Mouse (Mus musculus): ENCODE results near the gene Gm39566. TPM values are rescaled to one million over a fixed set of nuclear protein-coding genes. Genes with fewer than 3 reads are reported as not detected.

Gm39566 gene
- polyA plus RNA-seq, 1 experiment from 2014 or later = not detected

DNA sequence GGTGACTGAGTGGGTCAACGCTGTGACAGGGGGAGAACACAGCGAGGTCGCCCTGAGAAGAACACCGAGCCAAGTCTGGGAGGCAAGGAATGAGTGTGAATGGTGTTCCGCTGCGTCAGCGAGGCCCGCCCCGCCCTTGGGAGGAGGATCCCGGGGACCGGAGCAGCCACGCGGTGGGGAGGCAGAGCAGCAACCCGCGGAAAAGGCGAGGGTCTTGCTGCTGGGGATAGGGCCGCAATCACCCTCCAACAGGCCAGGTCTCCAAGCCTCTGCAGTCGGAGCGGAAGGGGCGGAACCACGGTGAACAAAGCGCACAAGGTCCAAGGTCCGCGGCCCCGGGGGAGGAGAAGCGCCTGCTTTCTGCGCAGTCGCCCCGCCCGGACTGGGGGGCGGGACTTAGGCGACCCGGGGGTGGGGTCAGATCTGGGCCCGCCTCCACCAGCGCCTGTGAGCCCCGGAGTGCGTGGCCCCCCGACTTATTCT, 31.1 kb upstream of the Gm39566 start, which contains the start of gene Plscr3:
Gene Plscr3 (plus strand): TSS at position 179 of the 483 bp plus-strand sequence.
- WGBS (ENCODE audit: insufficient replicate concordance) = under 1% methylated on average over 38 of the region's 38 CpGs
- peak within 1 kb of the TSS; percentile 92 for H3K9ac ChIP-seq (replicated peaks)
- peaks cover 51% of the 10 kb centered on the region for H3K4me1 ChIP-seq (ENCODE audit: insufficient read depth)
- TF ChIP-seq EP300 (IDR thresholded peaks at IDR 0.05; ENCODE audit: low read depth) = 0 out of 2 replicates have a peak, but pooled peaks have one; percentile 45
- no peak for TF ChIP-seq CTCF (IDR thresholded peaks at IDR 0.05; ENCODE audit: low read depth)
- ATAC-seq = peak; percentile 92
- peak within 1 kb of the TSS; percentile 97 for H3K27ac ChIP-seq (ENCODE audit: low read depth)
- peak within 1 kb of the TSS; percentile 92 for H3K4me2 ChIP-seq (ENCODE audit: low read depth, low read length)
- H3K9me3 ChIP-seq (ENCODE audit: low read length) = no peaks in the 10 kb centered on the region
- DNase-seq = peak; percentile 95
- peaks cover 25% of the 10 kb centered on the region for H3K36me3 ChIP-seq (replicated peaks; ENCODE audit: insufficient read depth, low read length)
- H3K27me3 ChIP-seq (ENCODE audit: insufficient read depth, low read length) = no peaks in the 10 kb centered on the region
- peak within 1 kb of the TSS; percentile 89 for H3K4me3 ChIP-seq (ENCODE audit: low read depth, low read length)

DNA sequence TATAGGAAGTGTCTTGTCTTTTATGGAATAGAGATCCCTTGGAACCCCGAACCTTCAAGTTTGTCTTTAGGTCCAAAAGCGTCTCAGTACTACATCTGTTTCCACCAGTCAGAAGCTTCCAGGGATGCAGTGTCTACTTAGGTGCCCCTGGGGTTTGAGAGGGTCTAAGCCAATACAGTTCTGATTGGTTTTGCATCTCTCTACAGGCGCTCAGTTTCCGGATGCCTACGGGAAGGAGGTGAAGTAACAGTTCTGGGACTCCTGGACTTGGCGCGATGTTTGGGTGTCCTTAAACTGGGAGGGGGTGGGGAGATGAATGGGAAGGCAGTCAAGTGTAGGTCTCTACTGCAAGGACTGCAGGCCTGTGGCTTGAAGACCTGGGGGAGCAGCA, 23.6 kb upstream of the Gm39566 start:
- under 1% methylated on average over 7 of the region's 7 CpGs for WGBS (ENCODE audit: insufficient replicate concordance)
- no peak for TF ChIP-seq CTCF (IDR thresholded peaks at IDR 0.05; ENCODE audit: low read depth)
- no peak for TF ChIP-seq EP300 (IDR thresholded peaks at IDR 0.05; ENCODE audit: low read depth)
- Histone ChIP-seq H3K4me1 (ENCODE audit: insufficient read depth) (peaks cover 49% of the 10 kb centered on the region), H3K27ac (ENCODE audit: low read depth) (peak overlapping the region; percentile 93), H3K4me2 (ENCODE audit: low read depth, low read length) (peak overlapping the region; percentile 99), H3K36me3 (replicated peaks; ENCODE audit: insufficient read depth, low read length) (0 out of 2 replicates have a peak, but pooled peaks cover 2% of the 10 kb centered on the region), H3K9ac (replicated peaks) (peak overlapping the region; percentile 79), H3K27me3 (ENCODE audit: insufficient read depth, low read length) (peaks cover 34% of the 10 kb centered on the region), H3K9me3 (ENCODE audit: low read length) (no peaks in the 10 kb centered on the region), H3K4me3 (ENCODE audit: low read depth, low read length) (peak overlapping the region; percentile 71)
- no peak for DNase-seq
- 0 out of 2 replicates have a peak, but pooled peaks have one; percentile 4 for ATAC-seq

DNA sequence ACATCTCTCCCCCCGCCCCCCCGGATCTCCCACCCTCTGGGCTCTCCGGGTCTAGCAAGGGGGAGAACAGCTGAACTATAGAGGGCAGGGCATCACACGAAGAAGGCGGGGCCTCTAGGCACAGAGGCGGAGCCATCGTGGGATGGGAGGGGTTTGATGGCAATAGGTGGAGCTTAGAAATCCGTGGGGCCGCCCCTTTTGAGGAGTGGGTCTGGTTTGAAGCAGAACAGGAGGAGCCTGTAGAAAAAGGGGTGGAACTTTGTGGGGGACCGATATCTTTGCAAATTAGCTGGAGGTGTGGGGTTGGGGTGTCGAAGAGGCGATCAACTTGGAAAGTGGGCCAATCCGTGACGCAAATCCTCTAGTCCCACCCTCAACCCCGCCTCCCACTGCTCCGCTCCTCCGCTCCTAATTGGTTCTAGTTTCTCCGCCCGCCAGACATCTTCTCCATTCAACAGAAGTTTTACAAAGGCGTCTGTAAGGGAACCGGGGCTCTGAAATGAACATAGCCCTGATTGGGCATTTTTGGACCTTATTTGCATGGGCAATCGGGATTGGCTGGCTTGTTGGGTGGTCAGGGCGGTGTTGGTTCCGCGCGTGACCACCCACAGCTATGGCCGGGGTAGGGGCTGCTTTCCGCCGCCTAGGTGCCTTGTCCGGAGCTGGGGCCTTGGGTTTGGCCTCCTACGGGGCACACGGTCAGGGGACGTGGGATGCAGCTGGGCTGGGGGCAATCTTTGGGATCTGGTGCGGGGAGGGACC, 23.0 kb upstream of the Gm39566 start, which contains the start of gene Tmem256:
Gene Tmem256 (plus strand): TSS at position 563 of the 762 bp plus-strand sequence.
- no peaks in the 10 kb centered on the region for H3K9me3 ChIP-seq (ENCODE audit: low read length)
- H3K27me3 ChIP-seq (ENCODE audit: insufficient read depth, low read length) = peaks cover 39% of the 10 kb centered on the region
- peak within 1 kb of the TSS; percentile 71 for H3K4me3 ChIP-seq (ENCODE audit: low read depth, low read length)
- DNase-seq = peak; percentile 95
- peaks cover 51% of the 10 kb centered on the region for H3K4me1 ChIP-seq (ENCODE audit: insufficient read depth)
- H3K9ac ChIP-seq (replicated peaks) = peak within 1 kb of the TSS; percentile 79
- 0 out of 2 replicates have a peak, but pooled peaks cover 2% of the 10 kb centered on the region for H3K36me3 ChIP-seq (replicated peaks; ENCODE audit: insufficient read depth, low read length)
- H3K4me2 ChIP-seq (ENCODE audit: low read depth, low read length) = peak within 1 kb of the TSS; percentile 99
- under 1% methylated on average over 34 of the region's 34 CpGs for WGBS (ENCODE audit: insufficient replicate concordance)
- peak within 1 kb of the TSS; percentile 93 for H3K27ac ChIP-seq (ENCODE audit: low read depth)
- ATAC-seq = peak; percentile 92
- TF ChIP-seq EP300 (IDR thresholded peaks at IDR 0.05; ENCODE audit: low read depth) (peak; percentile 74; the same call in 1 of the 2 replicates), CTCF (IDR thresholded peaks at IDR 0.05; ENCODE audit: low read depth) (no peak)

DNA sequence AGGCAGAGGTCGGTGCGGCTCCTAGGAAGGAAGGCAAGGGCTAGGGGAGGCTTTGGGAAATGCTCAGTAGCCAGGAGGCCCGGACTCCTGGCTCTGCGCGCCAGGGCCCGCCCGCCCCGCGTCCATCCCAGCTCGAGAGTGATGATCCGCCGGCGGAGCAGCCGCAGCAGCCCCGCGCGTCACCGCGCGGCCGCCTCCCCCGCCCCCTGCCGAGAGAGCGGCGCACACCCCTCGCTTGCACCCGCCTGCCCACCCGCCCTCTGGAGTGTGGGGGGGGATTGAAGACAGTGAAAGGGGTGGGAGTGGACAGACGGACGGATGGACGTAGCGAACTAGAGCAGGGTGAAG, 22.5 kb upstream of the Gm39566 start, which contains the start of gene Nlgn2:
Gene Nlgn2 (minus strand): TSS at position 181 of the 348 bp plus-strand sequence.
- peak; percentile 27 for ATAC-seq
- no peak for TF ChIP-seq EP300 (IDR thresholded peaks at IDR 0.05; ENCODE audit: low read depth)
- TF ChIP-seq CTCF (IDR thresholded peaks at IDR 0.05; ENCODE audit: low read depth) = peak; percentile 22; the same call in 1 of the 2 replicates
- 0% methylated on average over 12 of the region's 32 CpGs for WGBS (ENCODE audit: insufficient replicate concordance)

DNA sequence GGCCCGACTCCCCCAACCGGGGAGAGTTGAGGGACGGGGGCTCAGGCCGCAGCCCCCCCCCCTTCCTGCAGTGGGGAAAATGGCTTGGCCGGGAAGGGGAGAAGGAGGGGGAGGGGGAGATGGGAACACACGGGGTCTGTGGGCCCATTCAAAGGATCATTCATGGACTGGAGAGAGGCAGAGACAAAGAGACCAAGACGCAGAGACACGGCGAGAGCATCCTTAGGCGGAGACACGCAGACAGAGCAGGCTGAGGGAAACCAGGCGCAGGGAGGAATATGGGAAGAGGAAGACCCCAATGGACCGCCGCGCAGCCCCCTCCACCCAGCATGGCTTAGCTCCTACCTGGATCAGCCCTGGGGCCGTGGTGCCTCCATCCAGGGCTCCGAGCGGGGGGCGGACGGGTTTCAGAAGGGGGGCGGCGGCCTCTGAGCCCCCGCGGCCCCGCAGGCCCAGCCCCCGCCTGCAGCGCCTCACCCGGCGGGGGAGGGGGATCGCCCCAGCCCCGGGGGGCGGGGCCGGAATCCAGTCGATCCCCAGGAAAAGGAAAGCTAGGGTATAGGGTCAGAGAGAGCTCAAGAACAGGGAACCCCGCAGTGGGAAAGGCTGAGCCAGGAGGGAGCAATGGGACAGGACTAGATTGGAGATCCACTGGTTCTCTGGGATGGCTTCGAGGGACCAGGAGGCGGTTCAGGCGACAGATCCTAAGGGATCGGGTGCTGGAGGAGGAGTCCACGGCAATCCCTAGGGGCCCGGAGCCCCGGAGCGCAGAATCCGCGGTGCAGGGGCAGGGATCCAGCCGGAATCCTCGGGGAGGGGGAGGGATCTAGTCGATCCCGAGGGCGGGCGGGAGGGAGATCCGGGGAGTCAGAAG, 21.8 kb upstream of the Gm39566 start:
- 0 out of 2 replicates have a peak overlapping the region, but pooled peaks have one; percentile 12 for H3K27ac ChIP-seq (ENCODE audit: low read depth)
- H3K9me3 ChIP-seq (ENCODE audit: low read length) = no peaks in the 10 kb centered on the region
- WGBS (ENCODE audit: insufficient replicate concordance) = 3% methylated on average over 38 of the region's 52 CpGs
- H3K9ac ChIP-seq (replicated peaks) = peak overlapping the region; percentile 66
- H3K4me1 ChIP-seq (ENCODE audit: insufficient read depth) = peaks cover 46% of the 10 kb centered on the region
- 0 out of 2 replicates have a peak, but pooled peaks cover 4% of the 10 kb centered on the region for H3K36me3 ChIP-seq (replicated peaks; ENCODE audit: insufficient read depth, low read length)
- no peak for ATAC-seq
- DNase-seq = no peak
- TF ChIP-seq CTCF (IDR thresholded peaks at IDR 0.05; ENCODE audit: low read depth) = no peak
- peak overlapping the region; percentile 71 for H3K4me3 ChIP-seq (ENCODE audit: low read depth, low read length)
- peak overlapping the region; percentile 99 for H3K4me2 ChIP-seq (ENCODE audit: low read depth, low read length)
- H3K27me3 ChIP-seq (ENCODE audit: insufficient read depth, low read length) = peaks cover 39% of the 10 kb centered on the region

More for the DNA sequence above, 22.5 kb upstream of the Gm39566 start, which contains the start of gene Nlgn2:
- H3K27me3 ChIP-seq (ENCODE audit: insufficient read depth, low read length) = peaks cover 39% of the 10 kb centered on the region
- H3K4me3 ChIP-seq (ENCODE audit: low read depth, low read length) = peak within 1 kb of the TSS; percentile 71
- peak within 1 kb of the TSS; percentile 79 for H3K9ac ChIP-seq (replicated peaks)
- peaks cover 46% of the 10 kb centered on the region for H3K4me1 ChIP-seq (ENCODE audit: insufficient read depth)
- no peaks in the 10 kb centered on the region for H3K9me3 ChIP-seq (ENCODE audit: low read length)
- H3K4me2 ChIP-seq (ENCODE audit: low read depth, low read length) = peak within 1 kb of the TSS; percentile 99
- peak within 1 kb of the TSS; percentile 93 for H3K27ac ChIP-seq (ENCODE audit: low read depth)
- H3K36me3 ChIP-seq (replicated peaks; ENCODE audit: insufficient read depth, low read length) = 0 out of 2 replicates have a peak, but pooled peaks cover 4% of the 10 kb centered on the region
- no peak for DNase-seq
